Mouse (Mus musculus) heart, embryonic 13.5 days (tissue): ENCODE data around the gene Atpaf1. TPM values are rescaled to one million over a fixed set of nuclear protein-coding genes. Genes with fewer than 3 reads are reported as not detected.

Source experiments
- polyA plus RNA-seq: library from polyadenylated mRNA; unstranded; fragments of >200 nt; fragmentation: Nextera tagmentation; extraction: Ambion mirVana; gene quantifications from 2 replicates; pipeline ENCODE4 v1.2.1, GENCODE M21; 2015

Gene Atpaf1
- polyA plus RNA-seq, 1 experiment from 2014 or later = 54.5 TPM

Other genes starting within 250 kb of the Atpaf1 start
- not detected in 2 replicates for gene Cyp4a31, start 221.2 kb upstream of the Atpaf1 start, polyA plus RNA-seq
- not detected in 2 replicates for gene Cyp4a32, start 183.8 kb upstream of the Atpaf1 start, polyA plus RNA-seq
- 1.2 and 2.0 TPM in 2 replicates for gene Cyp4b1, start 137.1 kb upstream of the Atpaf1 start, polyA plus RNA-seq
- gene Efcab14, start 47.1 kb upstream of the Atpaf1 start, polyA plus RNA-seq = 23.6 and 25.5 TPM in 2 replicates
- gene Tex38, start 3.8 kb upstream of the Atpaf1 start, polyA plus RNA-seq = 0.19 TPM in 1 of 2 replicates, not detected in the other
- 6.4 and 7.6 TPM in 2 replicates for gene Mob3c, start 43.3 kb downstream of the Atpaf1 start, polyA plus RNA-seq
- 18.2 and 18.6 TPM in 2 replicates for gene Mknk1, start 54.4 kb downstream of the Atpaf1 start, polyA plus RNA-seq
- not detected in 2 replicates for gene Kncn, start 99.6 kb downstream of the Atpaf1 start, polyA plus RNA-seq
- gene 6430628N08Rik, start 105.9 kb downstream of the Atpaf1 start, polyA plus RNA-seq = not detected in 2 replicates
- 0.05 TPM in 1 of 2 replicates, not detected in the other for gene Dmbx1, start 155.1 kb downstream of the Atpaf1 start, polyA plus RNA-seq
- 1.9 and 2.1 TPM in 2 replicates for gene Faah, start 233.1 kb downstream of the Atpaf1 start, polyA plus RNA-seq